Mouse (Mus musculus): ENCODE data around the gene Pradc1.
"Not testable (repeated sequence)": the region's sequence is repeated elsewhere in the genome, so short reads cannot be mapped to it uniquely, and the experiment has no call there.

Gene Pradc1

GRCm38 (mm10) chr6:85450697-85451663 lies 790 bp downstream of the Pradc1 start, which contains the start of gene Cct7:
Gene Cct7 (plus strand): TSS chr6:85451514.
- DNase-seq (ENCODE audit: low spot score), result peak; percentile 98

GRCm38 (mm10) chr6:85450140-85450539 lies 1.6 kb downstream of the Pradc1 start:
- DNase-seq (ENCODE audit: low spot score), result not testable (repeated sequence)

GRCm38 (mm10) chr6:85447351-85447750 lies 4.4 kb downstream of the Pradc1 start:
- no peak for DNase-seq (ENCODE audit: low spot score)

GRCm38 (mm10) chr6:85445286-85445685 lies 6.5 kb downstream of the Pradc1 start:
- DNase-seq (ENCODE audit: low spot score), result no peak

GRCm38 (mm10) chr6:85444266-85444965 lies 7.4 kb downstream of the Pradc1 start:
- no peak for DNase-seq (ENCODE audit: low spot score)

GRCm38 (mm10) chr6:85443488-85444233 lies 8.1 kb downstream of the Pradc1 start:
- DNase-seq (ENCODE audit: low spot score), result no peak

- no peak for DNase-seq (ENCODE audit: low spot score)
Observed at GRCm38 (mm10) chr6:85441142-85441541, 10.6 kb downstream of the Pradc1 start.

- no peak for DNase-seq (ENCODE audit: low spot score)
Observed at GRCm38 (mm10) chr6:85436631-85437030, 15.1 kb downstream of the Pradc1 start.

GRCm38 (mm10) chr6:85436204-85436603 lies 15.6 kb downstream of the Pradc1 start:
- no peak for DNase-seq (ENCODE audit: low spot score)

GRCm38 (mm10) chr6:85433865-85434264 lies 17.9 kb downstream of the Pradc1 start:
- DNase-seq (ENCODE audit: low spot score), result no peak

- peak; percentile 51 for DNase-seq (ENCODE audit: low spot score)
Observed at GRCm38 (mm10) chr6:85431842-85432431, 19.8 kb downstream of the Pradc1 start, which contains the start of gene Smyd5. Gene Smyd5 (plus strand): TSS chr6:85431989.

- no peak for DNase-seq (ENCODE audit: low spot score)
Observed at GRCm38 (mm10) chr6:85431274-85431841, 20.4 kb downstream of the Pradc1 start.

- no peak for DNase-seq (ENCODE audit: low spot score)
Observed at GRCm38 (mm10) chr6:85423836-85424379, 27.9 kb downstream of the Pradc1 start, which contains the start of gene Noto. Gene Noto (plus strand): TSS chr6:85423886.

GRCm38 (mm10) chr6:85419150-85419549 lies 32.6 kb downstream of the Pradc1 start:
- no peak for DNase-seq (ENCODE audit: low spot score)

GRCm38 (mm10) chr6:85415829-85416228 lies 35.9 kb downstream of the Pradc1 start:
- DNase-seq (ENCODE audit: low spot score), result no peak

GRCm38 (mm10) chr6:85410771-85411273 lies 40.9 kb downstream of the Pradc1 start:
- no peak for DNase-seq (ENCODE audit: low spot score)

GRCm38 (mm10) chr6:85409003-85409402 lies 42.8 kb downstream of the Pradc1 start:
- no peak for DNase-seq (ENCODE audit: low spot score)

- no peak for DNase-seq (ENCODE audit: low spot score)
Observed at GRCm38 (mm10) chr6:85403039-85403438, 48.7 kb downstream of the Pradc1 start.

- DNase-seq (ENCODE audit: low spot score), result no peak
Observed at GRCm38 (mm10) chr6:85402613-85403012, 49.2 kb downstream of the Pradc1 start.

- DNase-seq (ENCODE audit: low spot score), result no peak
Observed at GRCm38 (mm10) chr6:85399715-85400114, 52.1 kb downstream of the Pradc1 start.

- no peak for DNase-seq (ENCODE audit: low spot score)
Observed at GRCm38 (mm10) chr6:85397165-85397564, 54.6 kb downstream of the Pradc1 start.
